Mouse (Mus musculus) left cerebral cortex, adult 18-20 months (tissue): Measurements from ENCODE around the gene Sp6. TPM values are rescaled to one million over a fixed set of nuclear protein-coding genes. Genes with fewer than 3 reads are reported as not detected.

Source experiments
- DNase-seq, 2 experiments: peaks; one replicate each; pipeline ENCODE4 v3.0.0; 2021 to 2022; ENCODE audit warnings: low spot score in 2 of 2, mixed read lengths in 1 of 2
- total RNA-seq, 2 experiments: library from RNA; stranded (reverse); gene quantifications; 2 replicates each; pipeline ENCODE4 v1.2.3; 2021

Gene Sp6
- total RNA-seq, 2 experiments from 2014 or later, result 1.4 to 2.0 TPM

DNA sequence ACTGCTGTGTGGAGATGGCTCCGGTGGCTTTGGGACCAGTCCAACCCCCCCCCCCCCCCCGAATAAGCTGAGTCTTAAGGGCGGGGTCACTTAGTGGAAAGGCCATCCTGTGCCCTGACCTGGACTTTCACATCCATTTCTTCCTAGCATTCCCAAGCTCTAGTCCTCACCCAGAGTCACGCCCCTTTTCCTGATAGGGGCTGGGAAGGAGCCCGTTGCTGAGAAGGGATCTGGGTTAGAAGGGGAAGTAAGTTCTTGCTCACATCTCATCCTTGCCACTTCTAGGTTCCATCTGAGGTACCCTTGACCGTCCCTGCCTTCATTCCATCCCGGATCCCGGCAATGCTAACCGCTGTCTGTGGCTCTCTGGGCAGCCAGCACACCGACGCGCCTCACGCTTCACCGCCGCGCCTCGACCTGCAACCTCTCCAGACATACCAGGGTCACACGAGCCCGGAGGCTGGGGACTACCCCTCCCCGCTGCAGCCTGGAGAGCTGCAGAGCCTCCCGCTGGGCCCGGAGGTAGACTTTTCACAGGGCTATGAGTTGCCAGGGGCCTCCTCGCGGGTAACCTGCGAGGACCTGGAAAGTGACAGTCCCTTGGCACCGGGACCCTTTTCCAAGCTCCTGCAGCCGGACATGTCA, 8.0 kb downstream of the Sp6 start:
- DNase-seq, result no peak

- peak; percentile 55 to 65 for DNase-seq
Observed at GRCm38 (mm10) chr11:97021873-97022484, 8.8 kb downstream of the Sp6 start.

GRCm38 (mm10) chr11:97024977-97025376, 11.8 kb downstream of the Sp6 start:
- DNase-seq, result no peak

DNA sequence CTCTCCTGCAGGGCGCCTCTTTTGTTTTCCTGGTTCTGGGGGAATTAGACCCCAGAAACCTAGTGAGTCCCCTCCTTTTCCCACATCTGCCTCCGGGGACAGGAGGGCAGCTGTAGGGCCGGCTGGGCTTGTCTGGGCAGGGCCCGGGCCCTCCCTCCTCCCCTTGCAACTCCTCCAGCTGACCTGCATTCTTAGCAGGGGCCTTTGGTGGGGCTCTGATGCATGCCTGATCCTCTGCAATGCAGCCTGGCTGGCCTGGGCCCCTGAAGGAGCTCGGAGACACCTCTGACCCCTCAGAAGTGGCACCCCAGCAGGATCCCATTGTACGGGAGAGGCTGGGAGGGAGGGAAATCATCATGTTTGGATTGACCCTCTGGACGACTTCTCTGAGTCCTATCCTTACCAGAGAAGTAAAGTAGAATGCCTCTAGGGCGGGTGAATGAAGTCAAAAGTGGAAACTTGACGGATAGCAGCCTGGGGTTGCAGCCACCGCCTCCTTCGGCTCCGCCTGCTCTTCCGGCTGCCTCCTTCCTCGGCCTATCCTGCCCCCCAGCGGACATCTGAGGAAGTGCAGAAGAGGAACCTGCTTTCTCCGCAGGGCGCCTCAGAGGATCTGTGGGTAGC, 12.6 kb downstream of the Sp6 start:
- DNase-seq, result peak; percentile 87 to 90

- peak; percentile 78 for DNase-seq
Observed at GRCm38 (mm10) chr11:97029686-97030417, 16.7 kb downstream of the Sp6 start, which contains the start of gene Scrn2. Gene Scrn2 (plus strand): TSS chr11:97029938.

- DNase-seq, result no peak
Observed at GRCm38 (mm10) chr11:97030426-97030825, 17.2 kb downstream of the Sp6 start.

DNA sequence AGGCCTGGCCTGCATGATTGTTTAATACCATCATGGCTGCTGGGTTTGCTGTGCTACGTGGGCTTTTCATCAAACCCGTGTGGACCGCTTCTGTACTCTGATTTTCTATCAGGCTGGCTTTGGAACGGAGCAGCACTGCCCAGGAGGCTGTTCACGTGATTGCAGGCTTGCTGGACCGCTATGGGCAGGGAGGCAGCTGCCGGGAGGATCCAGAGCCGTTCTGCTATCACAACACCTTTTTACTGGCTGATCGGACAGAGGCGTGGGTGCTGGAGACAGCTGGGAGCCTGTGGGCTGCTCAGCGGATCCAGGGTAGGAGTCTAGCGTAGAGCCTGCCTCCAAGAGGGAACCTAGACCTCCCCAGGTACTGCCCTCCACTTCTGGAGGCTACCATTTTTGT, 18.8 kb downstream of the Sp6 start:
- DNase-seq, result no peak

GRCm38 (mm10) chr11:97032499-97032898, 19.3 kb downstream of the Sp6 start:
- DNase-seq, result no peak

DNA sequence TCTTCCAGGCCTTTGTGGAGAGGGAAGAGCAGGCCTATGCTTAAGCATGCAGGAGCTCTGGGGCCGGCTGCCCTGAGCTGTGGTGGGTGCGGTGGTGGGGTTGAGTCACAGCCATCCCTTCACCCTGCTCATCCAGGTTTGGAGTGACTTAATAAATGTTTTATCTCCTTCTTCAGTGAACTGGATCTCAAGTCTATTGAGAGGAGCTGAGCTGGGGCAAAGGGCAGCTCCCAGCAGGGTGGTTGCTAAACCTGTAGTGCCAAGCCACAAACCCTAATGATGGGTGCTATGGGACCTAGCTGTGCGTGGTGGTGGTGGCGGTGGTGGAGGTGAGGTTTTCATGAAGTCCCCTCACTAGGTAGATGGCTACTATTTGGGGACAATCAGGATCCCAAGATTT, 20.6 kb downstream of the Sp6 start:
- no peak for DNase-seq

- DNase-seq, result peak; percentile 74 to 76
Observed at GRCm38 (mm10) chr11:97036141-97036540, 22.9 kb downstream of the Sp6 start.

GRCm38 (mm10) chr11:97038881-97039280, 25.7 kb downstream of the Sp6 start:
- DNase-seq, result no peak

GRCm38 (mm10) chr11:97040301-97041021, 27.3 kb downstream of the Sp6 start:
- DNase-seq, result no peak

DNA sequence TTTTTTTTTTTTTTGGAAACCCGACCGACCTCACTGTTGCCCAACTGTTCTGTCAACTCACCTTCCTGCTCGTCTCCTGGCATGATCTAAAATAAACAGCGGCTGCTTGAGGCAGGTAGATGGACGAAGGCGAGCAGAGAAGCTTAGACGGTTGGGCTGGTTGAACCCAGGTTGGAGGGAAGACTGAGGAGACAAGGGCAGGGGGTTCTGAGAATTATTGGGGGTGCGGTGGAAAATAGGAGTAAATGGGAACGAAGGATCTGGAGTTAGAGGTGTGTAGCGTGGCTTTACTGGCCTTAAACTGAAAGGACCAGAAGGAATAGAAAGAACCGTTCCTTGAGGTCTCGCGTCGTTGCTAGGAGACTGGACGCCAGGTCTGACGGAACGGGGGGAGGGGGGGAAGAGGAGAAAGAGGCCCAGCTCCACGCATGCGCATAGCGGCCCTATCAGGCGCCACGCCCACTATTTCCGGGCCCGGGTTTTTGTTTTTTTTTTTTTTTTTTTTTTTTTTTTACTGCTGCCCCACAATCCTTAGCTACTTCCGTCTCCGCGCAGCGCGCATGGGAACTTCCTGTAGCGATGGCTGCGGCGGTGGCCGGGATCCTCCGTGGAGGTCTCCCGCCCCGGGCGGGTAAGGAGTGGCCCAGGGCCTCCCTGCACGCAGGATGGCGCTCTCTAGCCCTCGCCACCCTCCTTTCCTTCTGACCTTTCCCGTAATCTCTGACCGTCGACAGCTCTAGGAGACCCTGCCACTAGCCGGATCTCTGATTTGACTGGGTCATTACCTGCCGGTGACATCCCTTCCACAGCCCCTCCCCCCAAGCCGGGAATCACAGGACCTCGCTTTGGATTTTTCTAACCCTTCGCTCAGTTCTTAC, 28.1 kb downstream of the Sp6 start, which contains the start of the genes Lrrc46 and Mrpl10:
Gene Lrrc46, minus strand, starts transcription at position 386 of the 878 bp plus-strand sequence.
Gene Mrpl10, plus strand, starts transcription at position 539 of the 878 bp plus-strand sequence.
- DNase-seq, result peak; percentile 80 to 84

DNA sequence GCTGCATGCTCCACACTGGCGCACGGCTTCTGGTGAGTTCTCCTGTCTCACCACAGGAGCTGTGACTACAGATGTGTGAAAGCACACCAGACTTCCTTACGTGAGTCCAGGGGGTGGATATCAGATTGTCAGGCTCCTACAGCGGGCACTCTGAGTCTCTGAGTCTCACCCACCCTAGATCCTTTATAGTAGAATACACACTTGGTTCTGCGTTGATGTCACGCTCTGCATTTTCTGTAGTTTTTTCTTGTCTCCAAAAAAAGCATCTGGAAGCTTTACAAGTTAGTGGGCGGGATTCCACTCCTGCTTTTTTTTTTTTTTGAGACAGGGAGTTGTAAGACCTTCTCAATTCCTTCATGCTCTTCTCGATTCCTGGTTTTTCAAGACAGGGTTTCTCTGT, 31.7 kb downstream of the Sp6 start:
- DNase-seq, result no peak

GRCm38 (mm10) chr11:97045861-97046260, 32.7 kb downstream of the Sp6 start:
- no peak for DNase-seq

DNA sequence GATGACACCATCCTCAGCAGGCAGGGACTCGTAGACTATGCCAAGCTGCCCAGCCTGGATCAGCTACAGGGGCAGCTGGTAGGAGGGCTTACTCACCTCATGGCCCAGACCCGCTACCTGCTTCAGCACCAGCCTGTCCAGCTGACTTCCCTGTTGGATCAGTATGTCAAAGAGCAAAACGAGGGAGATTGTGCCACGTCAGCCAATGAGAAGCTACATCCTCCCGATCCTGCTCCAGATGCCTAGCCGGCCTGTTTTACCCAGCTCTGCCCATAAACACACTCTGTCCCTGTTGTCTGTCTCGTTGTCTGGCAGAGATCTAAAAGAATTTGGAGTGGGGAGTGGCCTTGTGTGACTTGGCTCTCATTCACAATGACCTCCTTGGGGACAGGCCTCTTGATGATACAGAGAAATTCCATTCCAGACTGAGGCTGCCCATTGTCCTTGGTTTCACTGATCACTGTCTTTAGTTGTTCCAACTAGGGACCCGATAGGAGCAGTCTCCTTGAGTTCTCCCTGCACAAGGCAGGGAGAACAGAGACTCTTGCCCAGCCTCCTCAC, 35.0 kb downstream of the Sp6 start:
- no peak for DNase-seq

DNA sequence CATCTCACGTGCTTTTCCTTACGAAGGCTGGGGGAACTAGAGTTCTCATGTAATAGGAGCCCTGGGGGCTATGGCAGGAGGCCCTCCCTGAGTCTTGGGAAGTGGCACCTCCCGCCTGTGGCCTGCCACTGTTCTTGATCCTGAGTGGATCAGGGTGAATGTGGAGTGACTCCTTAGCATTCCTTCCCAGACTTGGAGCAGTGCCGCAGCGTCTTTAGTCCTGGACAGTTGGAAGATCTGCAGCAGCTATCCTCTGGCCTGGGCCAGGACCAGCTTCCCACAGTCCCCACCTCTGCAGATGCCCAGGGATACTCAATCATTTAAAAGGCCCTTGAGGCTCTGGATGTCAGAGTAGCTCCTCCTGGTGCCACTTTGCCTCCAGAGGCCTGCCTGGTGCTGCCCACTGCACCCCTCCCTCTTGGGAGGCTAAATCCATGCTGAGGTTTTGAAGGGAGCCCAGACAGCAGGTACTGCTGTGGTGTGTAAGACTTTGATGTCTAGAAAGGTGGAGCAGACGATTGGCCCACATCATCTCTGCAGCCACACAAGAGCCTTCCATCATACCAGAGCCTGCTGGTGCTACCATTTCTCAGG, 36.4 kb downstream of the Sp6 start:
- no peak for DNase-seq

- DNase-seq, result peak; percentile 73
Observed at GRCm38 (mm10) chr11:97050216-97050943, 37.2 kb downstream of the Sp6 start, which contains the start of gene Osbpl7. Gene Osbpl7 (plus strand): TSS chr11:97050628.
